Comparison of ENCODE assay signal across 20 mouse cellular contexts in the genomic region with DNA sequence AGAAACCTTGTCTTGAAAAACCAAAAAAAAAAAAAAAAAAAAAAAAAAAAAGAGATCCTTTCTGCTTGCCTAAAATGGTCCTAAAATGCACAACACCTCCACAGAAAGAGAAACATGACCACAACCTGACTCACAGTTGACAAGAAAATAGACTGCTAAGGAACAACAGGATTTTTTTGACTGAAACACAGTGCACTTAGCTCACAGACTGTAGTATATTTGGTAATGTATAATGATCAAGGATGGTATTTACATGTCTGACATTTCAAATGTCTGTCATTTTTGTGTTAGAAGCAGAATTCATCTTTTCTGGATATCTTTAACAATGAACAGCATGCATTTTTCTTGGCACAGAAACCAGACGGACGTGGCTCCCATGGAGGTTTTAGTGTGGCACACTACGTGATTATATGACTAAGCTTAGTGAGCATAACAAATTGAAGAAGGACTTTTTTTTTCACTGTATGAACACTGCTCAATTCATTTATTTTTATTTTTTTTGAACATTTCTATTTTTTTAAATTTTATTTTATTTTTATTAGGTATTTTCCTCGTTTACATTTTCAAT.
"Had no signal": no experiment of that assay in that cellular context is flagged by ENCODE, and none has a peak within 500 bp of the region (broad histone marks: within the 10 kb centered on the region; RNA-seq: fewer than 3 reads in every experiment).

No protein-coding gene starts in this region.

- DNase-seq: kidney, postnatal 10 days; kidney, postnatal 36 days; layer of hippocampus, postnatal 36 days; liver, postnatal 0 days; lung, postnatal 36 days; retina, postnatal 1 day; right cerebral cortex, postnatal 25 days; spleen, adult 18-20 months; thymus, postnatal 25 days had no signal

- H3K4me2 ChIP-seq: lung, embryonic 14.5 days; midbrain, embryonic 13.5 days; neural tube, embryonic 13.5 days; stomach, embryonic 15.5 days had no signal

- H3K27ac ChIP-seq: left cerebral cortex, adult 2 months; liver, embryonic 14.5 days; midbrain, embryonic 10.5 days; midbrain, embryonic 13.5 days; neural tube, embryonic 13.5 days; stomach, embryonic 15.5 days had no signal

- H3K4me1 ChIP-seq: megakaryocyte, embryonic 14.5 days; neural tube, embryonic 13.5 days; stomach, embryonic 15.5 days had no signal

- ATAC-seq: liver, postnatal 0 days; lung, postnatal 0 days; midbrain, embryonic 13.5 days; midbrain, embryonic 16.5 days had no signal

- H3K27me3 ChIP-seq: megakaryocyte, embryonic 14.5 days; midbrain, embryonic 13.5 days; neural tube, embryonic 13.5 days; stomach, embryonic 15.5 days had no signal

- H3K9ac ChIP-seq: liver, embryonic 14.5 days; liver, postnatal 0 days; lung, embryonic 14.5 days; midbrain, embryonic 13.5 days; neural tube, embryonic 13.5 days; stomach, embryonic 15.5 days had no signal

- H3K9me3 ChIP-seq: midbrain, embryonic 10.5 days; midbrain, embryonic 13.5 days; neural tube, embryonic 13.5 days; stomach, embryonic 15.5 days had no signal

- H3K4me3 ChIP-seq: left cerebral cortex, adult 2 months; megakaryocyte, embryonic 14.5 days; midbrain, embryonic 10.5 days; midbrain, embryonic 13.5 days; myocyte; neural tube, embryonic 13.5 days; stomach, embryonic 15.5 days had no signal

- H3K36me3 ChIP-seq: midbrain, embryonic 10.5 days; midbrain, embryonic 13.5 days; neural tube, embryonic 13.5 days; stomach, embryonic 15.5 days had no signal
